ENCODE assay signal across 9 mouse cellular contexts in the genomic region with DNA sequence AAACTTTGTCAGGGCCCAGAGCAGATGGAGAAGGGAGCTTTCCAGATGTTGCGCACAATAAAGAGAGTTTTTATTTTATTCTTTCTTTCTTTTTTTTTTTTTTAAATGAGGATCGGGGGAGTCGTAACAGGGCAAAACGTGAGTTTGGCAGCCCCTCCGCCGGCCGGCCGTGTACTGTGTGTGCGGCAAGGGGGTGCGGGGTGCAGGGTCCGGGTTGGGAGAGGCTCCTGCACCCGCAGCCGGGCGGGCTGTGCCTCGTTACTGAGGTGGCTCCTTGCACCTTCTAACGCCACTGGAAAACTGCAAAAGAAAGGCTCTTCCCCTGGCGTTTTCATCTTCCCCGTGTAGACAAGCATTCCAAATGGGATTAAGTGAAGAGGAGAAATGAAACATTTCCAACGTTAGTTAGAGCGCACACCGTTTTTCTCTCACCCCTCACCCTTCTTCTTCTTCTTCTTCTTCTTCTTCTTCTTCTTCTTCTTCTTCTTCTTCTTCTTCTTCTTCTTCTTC. TPM values are rescaled to one million over a fixed set of nuclear protein-coding genes. Genes with fewer than 3 reads are reported as not detected.
DNase-seq lines count a peak whose midpoint lies in the region; ATAC-seq lines count a peak whose summit lies in the region.
"Had no signal": no experiment of that assay in that cellular context is flagged by ENCODE, and none has a peak within 500 bp of the region (broad histone marks: within the 10 kb centered on the region; RNA-seq: fewer than 3 reads in every experiment).

No protein-coding gene starts in this region.

- peak overlapping the region; percentile 90 for H3K27ac ChIP-seq in lung, embryonic 15.5 days
- H3K27ac ChIP-seq in liver, embryonic 13.5 days = no peak overlapping the region

- DNase-seq in embryo, embryonic 10 days (ENCODE audit: low spot score) = peak; percentile 21
- DNase-seq in embryo, embryonic 11 days = no peak
- no peak for DNase-seq in lung, postnatal 25 days (ENCODE audit: low spot score)
- DNase-seq in liver, embryonic 13.5 days = no peak
- peak; percentile 58 for DNase-seq in testis, postnatal 10 days (ENCODE audit: low spot score)
- no peak for DNase-seq in right cerebral cortex, postnatal 25 days
- DNase-seq in adrenal gland, postnatal 25 days = no peak

- H3K4me3 ChIP-seq in lung, embryonic 15.5 days = peak overlapping the region; percentile 31
- 0 out of 2 replicates have a peak overlapping the region, but pooled peaks have one; percentile 21 for H3K4me3 ChIP-seq in liver, embryonic 13.5 days (replicated peaks)
- H3K4me3 ChIP-seq: myocyte had no signal

- no peaks in the 10 kb centered on the region for H3K27me3 ChIP-seq in lung, embryonic 15.5 days
- H3K27me3 ChIP-seq in liver, embryonic 13.5 days = peaks cover 43% of the 10 kb centered on the region

- H3K4me1 ChIP-seq in lung, embryonic 15.5 days = peaks cover 31% of the 10 kb centered on the region
- no peaks in the 10 kb centered on the region for H3K4me1 ChIP-seq in liver, embryonic 13.5 days (replicated peaks)

- WGBS in lung, embryonic 15.5 days = 6% methylated on average over 21 of the region's 21 CpGs
- 8% methylated on average over 21 of the region's 21 CpGs for WGBS in liver, embryonic 13.5 days (ENCODE audit: insufficient replicate concordance)

- no peak for ATAC-seq in lung, embryonic 15.5 days (ENCODE audit: borderline replicate concordance, extremely low read depth, low FRiP score, low TSS enrichment)
- no peak for ATAC-seq in liver, embryonic 13.5 days (ENCODE audit: low read depth)

- peak overlapping the region; percentile 67 for H3K4me2 ChIP-seq in lung, embryonic 15.5 days
- H3K4me2 ChIP-seq in liver, embryonic 13.5 days = peak overlapping the region; percentile 46

- H3K9ac ChIP-seq in lung, embryonic 15.5 days = peak overlapping the region; percentile 46
- no peak overlapping the region for H3K9ac ChIP-seq in liver, embryonic 13.5 days

- no peaks in the 10 kb centered on the region for H3K36me3 ChIP-seq in lung, embryonic 15.5 days
- H3K36me3 ChIP-seq in liver, embryonic 13.5 days = no peaks in the 10 kb centered on the region

- H3K9me3 ChIP-seq in lung, embryonic 15.5 days = no peaks in the 10 kb centered on the region
- H3K9me3 ChIP-seq in liver, embryonic 13.5 days (replicated peaks) = no peaks in the 10 kb centered on the region

RNA-seq across cellular contexts. Expression of a gene that starts 28.2 kb away (rescaled TPM):
- 8.4 TPM in 2 replicates for polyA plus RNA-seq in lung, embryonic 15.5 days (2015; fragmentation: Nextera tagmentation; extraction: Ambion mirVana)
- 0.43 and 0.51 TPM in 2 replicates for polyA plus RNA-seq in liver, embryonic 13.5 days (2015; fragmentation: Nextera tagmentation; extraction: Ambion mirVana)
- 42.0 and 43.5 TPM in 2 replicates for total RNA-seq in adrenal gland, postnatal 25 days (2021)

Comparison
In these comparisons a context has a peak if more than half of its experiments do, and no peak if none do; other contexts are left out.
1. DNase-seq: peak in embryo, embryonic 10 days (single experiment) and testis, postnatal 10 days (single experiment); none in embryo, embryonic 11 days (single experiment), lung, postnatal 25 days (single experiment), liver, embryonic 13.5 days (single experiment), right cerebral cortex, postnatal 25 days (single experiment) and adrenal gland, postnatal 25 days (single experiment).